In genomic region chr1:156214651-156215050, GRCm38 (mm10) we compare ENCODE assay signal across 31 mouse cellular contexts. TPM values are rescaled to one million over a fixed set of nuclear protein-coding genes. Genes with fewer than 3 reads are reported as not detected.
DNase-seq lines count a peak whose midpoint lies in the region; ATAC-seq lines count a peak whose summit lies in the region.
"Had no signal": no experiment of that assay in that cellular context is flagged by ENCODE, and none has a peak within 500 bp of the region (broad histone marks: within the 10 kb centered on the region; RNA-seq: fewer than 3 reads in every experiment).

No protein-coding gene starts in this region.

- no peak overlapping the region for H3K27ac ChIP-seq in liver, embryonic 11.5 days (ENCODE audit: low read depth, low read length)
- H3K27ac ChIP-seq in liver, embryonic 13.5 days, result peak overlapping the region; percentile 48
- 0 out of 2 replicates have a peak overlapping the region, but pooled peaks have one; percentile 20 for H3K27ac ChIP-seq in liver, embryonic 15.5 days (replicated peaks)
- H3K27ac ChIP-seq: embryonic facial prominence, embryonic 12.5 days; embryonic facial prominence, embryonic 15.5 days; heart, adult 2 months; heart, embryonic 13.5 days; hindbrain, embryonic 12.5 days; hindbrain, embryonic 15.5 days had no signal

- ATAC-seq in liver, embryonic 11.5 days (replicated peaks; ENCODE audit: low FRiP score), result no peak
- ATAC-seq in liver, embryonic 13.5 days (ENCODE audit: low read depth), result no peak
- ATAC-seq in liver, embryonic 15.5 days (ENCODE audit: insufficient read depth), result no peak
- ATAC-seq: CD4-positive, CD25-positive, alpha-beta regulatory T cell, adult 4 months; forebrain, embryonic 14.5 days; forebrain, postnatal 0 days had no signal

- 89% methylated on average over 8 of the region's 8 CpGs for WGBS in liver, embryonic 11.5 days
- WGBS in liver, embryonic 13.5 days (ENCODE audit: insufficient replicate concordance), result 87% methylated on average over 8 of the region's 8 CpGs
- 83% methylated on average over 8 of the region's 8 CpGs for WGBS in liver, embryonic 15.5 days (ENCODE audit: insufficient replicate concordance)

- DNase-seq in kidney, adult 9 months, result peak; percentile 66
- no peak for DNase-seq in kidney, adult 11 months
- DNase-seq in liver, embryonic 11.5 days (ENCODE audit: low spot score), result no peak
- no peak for DNase-seq in liver
- no peak for DNase-seq in liver, embryonic 13.5 days
- DNase-seq in heart, adult 18-20 months, result no peak
- DNase-seq: adrenal gland, adult 2 months; adrenal gland, postnatal 14 days; cerebellum, adult 11 months; cerebellum, adult 2 months; cerebellum, adult 9-11 months; cerebellum, postnatal 25 days; forebrain, postnatal 0 days; gastrocnemius, postnatal 25 days; heart, adult 2 months; heart, postnatal 14 days; heart, postnatal 4 days had no signal

- peaks cover 43% of the 10 kb centered on the region for H3K4me1 ChIP-seq in liver, embryonic 11.5 days (replicated peaks; ENCODE audit: control insufficient read depth, insufficient read depth, low read length)
- H3K4me1 ChIP-seq in liver, embryonic 13.5 days (replicated peaks), result peaks cover 87% of the 10 kb centered on the region
- H3K4me1 ChIP-seq in liver, embryonic 15.5 days (replicated peaks), result peaks cover 75% of the 10 kb centered on the region
- H3K4me1 ChIP-seq: embryonic facial prominence, embryonic 12.5 days; embryonic facial prominence, embryonic 15.5 days; hindbrain, embryonic 12.5 days had no signal

- H3K27me3 ChIP-seq in liver, embryonic 11.5 days (replicated peaks; ENCODE audit: control insufficient read depth, insufficient read depth, low read length), result no peaks in the 10 kb centered on the region
- 0 out of 2 replicates have a peak, but pooled peaks cover 4% of the 10 kb centered on the region for H3K27me3 ChIP-seq in liver, embryonic 13.5 days
- 0 out of 2 replicates have a peak, but pooled peaks cover 2% of the 10 kb centered on the region for H3K27me3 ChIP-seq in liver, embryonic 15.5 days
- H3K27me3 ChIP-seq: embryonic facial prominence, embryonic 12.5 days; embryonic facial prominence, embryonic 15.5 days; heart, embryonic 13.5 days; hindbrain, embryonic 12.5 days; hindbrain, embryonic 15.5 days had no signal

- H3K4me3 ChIP-seq in liver, embryonic 11.5 days (ENCODE audit: low read depth, low read length), result no peak overlapping the region
- 0 out of 2 replicates have a peak overlapping the region, but pooled peaks have one; percentile 51 for H3K4me3 ChIP-seq in liver, embryonic 13.5 days (replicated peaks)
- H3K4me3 ChIP-seq in liver, embryonic 15.5 days (replicated peaks), result no peak overlapping the region
- H3K4me3 ChIP-seq: embryonic facial prominence, embryonic 12.5 days; embryonic facial prominence, embryonic 15.5 days; heart, adult 2 months; heart, embryonic 10.5 days; heart, embryonic 13.5 days; hindbrain, embryonic 12.5 days; hindbrain, embryonic 15.5 days had no signal

- no peaks in the 10 kb centered on the region for H3K36me3 ChIP-seq in liver, embryonic 11.5 days (ENCODE audit: control insufficient read depth, insufficient read depth, low read length)
- H3K36me3 ChIP-seq in liver, embryonic 13.5 days, result no peaks in the 10 kb centered on the region; the same call in 1 of the 2 replicates
- no peaks in the 10 kb centered on the region for H3K36me3 ChIP-seq in liver, embryonic 15.5 days (replicated peaks)
- H3K36me3 ChIP-seq: embryonic facial prominence, embryonic 12.5 days; embryonic facial prominence, embryonic 15.5 days; heart, embryonic 10.5 days; heart, embryonic 13.5 days; hindbrain, embryonic 12.5 days; hindbrain, embryonic 15.5 days had no signal

- 0 out of 2 replicates have a peak overlapping the region, but pooled peaks have one; percentile 9 for H3K4me2 ChIP-seq in liver, embryonic 11.5 days
- peak overlapping the region; percentile 66 for H3K4me2 ChIP-seq in liver, embryonic 13.5 days
- no peak overlapping the region for H3K4me2 ChIP-seq in liver, embryonic 15.5 days
- H3K4me2 ChIP-seq: embryonic facial prominence, embryonic 12.5 days; embryonic facial prominence, embryonic 15.5 days; hindbrain, embryonic 12.5 days; hindbrain, embryonic 15.5 days had no signal

- no peaks in the 10 kb centered on the region for H3K9me3 ChIP-seq in liver, embryonic 11.5 days (ENCODE audit: control insufficient read depth, low read length)
- H3K9me3 ChIP-seq in liver, embryonic 13.5 days (replicated peaks), result no peaks in the 10 kb centered on the region
- no peaks in the 10 kb centered on the region for H3K9me3 ChIP-seq in liver, embryonic 15.5 days (replicated peaks)
- H3K9me3 ChIP-seq: embryonic facial prominence, embryonic 12.5 days; embryonic facial prominence, embryonic 15.5 days; heart, embryonic 10.5 days; heart, embryonic 13.5 days; hindbrain, embryonic 12.5 days; hindbrain, embryonic 15.5 days had no signal

- H3K9ac ChIP-seq in liver, embryonic 11.5 days (ENCODE audit: low read depth, low read length), result no peak overlapping the region
- peak overlapping the region; percentile 69; the same call in 1 of the 2 replicates for H3K9ac ChIP-seq in liver, embryonic 13.5 days
- H3K9ac ChIP-seq in liver, embryonic 15.5 days, result no peak overlapping the region
- H3K9ac ChIP-seq: embryonic facial prominence, embryonic 12.5 days; embryonic facial prominence, embryonic 15.5 days; forebrain, postnatal 0 days; heart, embryonic 13.5 days; hindbrain, embryonic 12.5 days; hindbrain, embryonic 15.5 days had no signal

RNA-seq across cellular contexts. Expression of gene Fam163a, which starts 9.8 kb away (rescaled TPM):
- polyA plus RNA-seq in liver, embryonic 11.5 days (2014; fragmentation: Nextera tagmentation; extraction: Ambion mirVana), result 0.26 and 0.43 TPM in 2 replicates
- 0.06 TPM in 2 replicates for polyA plus RNA-seq in liver, embryonic 13.5 days (2015; fragmentation: Nextera tagmentation; extraction: Ambion mirVana)
- polyA plus RNA-seq in liver, embryonic 15.5 days (2015; fragmentation: Nextera tagmentation; extraction: Ambion mirVana), result 0.12 TPM in 1 of 2 replicates, not detected in the other
- total RNA-seq in heart, adult 18-20 months (2021), result under 1 TPM in 1 of 2 experiments, not detected in 1; 0.07 TPM
- total RNA-seq: common myeloid progenitor, adult 5-6 weeks; gastrocnemius, adult 8-10 months; gastrocnemius, postnatal 25 days; heart, adult 2 months; MEL had no signal
- polyA plus RNA-seq: C2C12; CD4-positive, CD25-positive, alpha-beta regulatory T cell, adult 4 months; gonadal fat pad, adult 2 months had no signal
